Mouse (Mus musculus) cerebellum, adult 2 months (tissue): ENCODE measurements around the gene Pon2.

Experiments used
- CTCF ChIP-seq: fragments of 200-500 bp; IDR thresholded peaks from 2 replicates; pipeline ENCODE4 v1.5.1; 2011; ENCODE audit warnings: low read depth, mild to moderate bottlenecking, control low read depth, low read length, moderate library complexity, borderline replicate concordance; ENCODE audit not compliant: insufficient read depth
- POLR2A ChIP-seq: fragments of 200-500 bp; IDR thresholded peaks from 2 replicates; pipeline ENCODE4 v1.6.1; 2011; ENCODE audit warnings: low read length, control low read depth, borderline replicate concordance; ENCODE audit not compliant: insufficient read depth

DNA sequence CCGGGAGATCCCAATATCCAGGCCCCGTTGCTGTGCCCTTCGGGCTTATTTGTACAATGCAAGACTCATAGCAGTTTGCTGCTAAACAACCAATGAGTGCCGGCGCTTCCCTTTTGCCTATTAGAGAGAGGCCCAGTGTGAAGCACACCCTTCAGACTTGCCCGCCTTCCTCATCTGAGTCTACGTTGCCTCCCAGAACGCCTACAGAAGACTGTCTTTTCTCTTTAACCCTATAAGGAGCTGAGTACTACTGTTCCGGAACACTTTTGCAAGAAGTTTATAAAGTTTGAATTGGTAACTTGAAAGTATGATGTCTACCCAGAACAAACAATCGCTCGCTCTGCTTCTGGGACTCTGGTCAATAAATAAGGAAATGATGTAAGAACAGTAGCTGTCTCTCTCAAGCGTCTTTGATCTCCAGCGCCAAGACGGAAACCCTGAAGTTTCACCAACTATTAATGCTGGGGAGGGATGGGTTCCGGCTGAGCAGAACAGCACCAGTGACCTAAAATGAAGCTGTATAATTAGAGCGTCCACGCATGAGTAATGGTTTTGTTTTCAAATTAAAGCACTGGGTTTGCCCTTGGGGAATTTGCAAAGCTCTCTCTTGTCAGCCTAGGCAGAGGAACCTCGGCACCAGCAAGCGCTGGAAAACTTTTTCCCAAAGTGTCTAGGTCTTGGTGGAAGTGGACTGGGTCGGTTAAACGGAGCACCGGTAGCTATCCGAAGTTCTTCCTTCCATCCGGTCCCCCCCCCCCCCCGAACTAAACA is 749 bp downstream of the Pon2 start:
- TF ChIP-seq POLR2A (no peak), CTCF (no peak)
